Mouse (Mus musculus) hindlimb bud, embryonic 11.5 days (tissue): ENCODE data around the gene Hist1h3h.
A peak's percentile ranks its signal among the peaks of the same experiment; 100 is the strongest.

Experiments used
- DNase-seq: peaks from one replicate; pipeline ENCODE4 v3.0.0-alpha.2; 2012; ENCODE audit warnings: low read depth, low spot score; ENCODE audit errors: extremely low spot score

Hist1h3h gene

GRCm38 (mm10) chr13:21727948-21728572, 10.6 kb downstream of the Hist1h3h start:
- no peak for DNase-seq

GRCm38 (mm10) chr13:21729544-21729943, 12.1 kb downstream of the Hist1h3h start:
- DNase-seq = no peak

- DNase-seq = no peak
Observed at GRCm38 (mm10) chr13:21733466-21733865, 16.0 kb downstream of the Hist1h3h start.

- DNase-seq = peak; percentile 98
Observed at GRCm38 (mm10) chr13:21734010-21734905, 16.8 kb downstream of the Hist1h3h start.

GRCm38 (mm10) chr13:21734906-21735767, 17.7 kb downstream of the Hist1h3h start, which contains the start of gene Hist1h4j:
Hist1h4j (plus strand) TSS chr13:21735064.
- DNase-seq = peak; percentile 92

GRCm38 (mm10) chr13:21745006-21745405, 27.5 kb downstream of the Hist1h3h start:
- DNase-seq = no peak

DNA sequence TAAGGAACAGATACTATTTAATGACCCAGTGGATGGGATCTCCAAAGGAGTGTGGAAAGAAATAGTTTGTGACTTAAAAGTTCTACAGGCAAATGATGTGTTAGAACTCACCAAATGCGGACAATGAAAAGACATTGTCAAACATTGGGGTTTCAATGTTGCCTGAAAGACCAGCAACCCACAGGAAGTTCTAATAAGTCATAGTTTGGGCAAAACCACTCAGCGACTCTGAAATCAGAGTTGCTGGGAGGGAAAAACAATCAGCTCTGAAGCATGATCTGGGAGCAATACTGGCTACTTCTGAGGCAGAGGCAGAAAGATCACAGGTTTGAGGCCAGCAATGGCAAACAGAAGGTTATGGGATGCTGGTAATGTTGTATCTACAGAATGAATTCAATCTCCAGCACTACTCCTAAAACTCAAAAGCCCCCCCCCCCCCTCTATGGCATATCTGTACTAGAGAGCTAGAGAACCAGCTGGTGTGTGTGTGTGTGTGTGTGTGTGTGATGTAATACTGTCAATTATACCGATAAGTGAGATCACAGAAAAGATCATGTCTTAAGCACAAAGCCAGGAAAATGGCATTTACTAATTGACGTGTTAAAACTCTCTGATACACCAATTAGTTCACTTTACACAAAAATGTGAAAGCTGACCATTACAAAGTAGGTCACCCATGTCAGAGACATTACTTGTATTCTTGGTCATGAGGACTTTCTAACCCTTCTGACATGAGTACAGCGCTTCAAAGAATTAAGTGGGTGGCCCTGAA, 32.1 kb downstream of the Hist1h3h start:
- peak; percentile 69 for DNase-seq

DNA sequence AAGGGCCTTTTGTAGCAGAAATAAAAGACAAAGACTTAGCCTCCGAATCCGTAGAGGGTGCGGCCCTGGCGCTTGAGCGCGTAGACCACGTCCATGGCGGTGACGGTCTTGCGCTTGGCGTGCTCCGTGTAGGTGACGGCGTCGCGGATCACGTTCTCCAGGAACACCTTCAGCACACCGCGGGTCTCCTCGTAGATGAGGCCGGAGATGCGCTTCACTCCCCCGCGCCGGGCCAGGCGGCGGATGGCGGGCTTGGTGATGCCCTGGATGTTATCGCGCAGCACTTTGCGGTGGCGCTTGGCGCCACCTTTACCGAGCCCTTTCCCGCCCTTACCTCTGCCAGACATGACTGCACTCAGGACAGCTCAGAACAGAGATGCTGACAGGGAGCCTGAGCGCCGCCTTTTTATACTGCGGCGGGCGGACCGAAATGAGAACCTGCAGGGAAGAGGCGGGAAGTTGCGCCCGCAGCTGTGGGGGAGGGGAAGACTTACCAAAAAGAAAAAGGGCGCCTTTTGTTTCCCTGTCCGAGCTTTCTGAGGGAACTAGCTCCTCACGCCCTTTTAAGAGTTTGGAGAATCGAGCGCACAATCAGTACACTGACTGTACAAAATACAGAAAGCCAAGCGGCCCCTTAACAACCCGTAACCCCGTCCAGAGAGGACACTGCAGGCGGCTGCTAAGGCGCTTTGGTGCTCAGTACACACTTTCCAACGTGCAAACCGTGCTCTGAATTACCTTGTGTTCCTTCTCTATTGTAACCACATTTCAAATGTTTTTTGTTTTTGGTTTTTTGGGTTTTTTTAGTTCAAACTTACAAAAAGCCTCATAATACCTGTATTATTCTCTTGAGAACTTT, 32.9 kb downstream of the Hist1h3h start, which contains the start of gene Hist1h4k:
TSS of gene Hist1h4k (minus strand) at position 347 of the 859 bp plus-strand sequence.
- peak; percentile 64 for DNase-seq

GRCm38 (mm10) chr13:21751417-21751816, 34.0 kb downstream of the Hist1h3h start:
- no peak for DNase-seq

GRCm38 (mm10) chr13:21751827-21752226, 34.4 kb downstream of the Hist1h3h start:
- DNase-seq = no peak

GRCm38 (mm10) chr13:21752356-21752755, 34.9 kb downstream of the Hist1h3h start:
- no peak for DNase-seq

DNA sequence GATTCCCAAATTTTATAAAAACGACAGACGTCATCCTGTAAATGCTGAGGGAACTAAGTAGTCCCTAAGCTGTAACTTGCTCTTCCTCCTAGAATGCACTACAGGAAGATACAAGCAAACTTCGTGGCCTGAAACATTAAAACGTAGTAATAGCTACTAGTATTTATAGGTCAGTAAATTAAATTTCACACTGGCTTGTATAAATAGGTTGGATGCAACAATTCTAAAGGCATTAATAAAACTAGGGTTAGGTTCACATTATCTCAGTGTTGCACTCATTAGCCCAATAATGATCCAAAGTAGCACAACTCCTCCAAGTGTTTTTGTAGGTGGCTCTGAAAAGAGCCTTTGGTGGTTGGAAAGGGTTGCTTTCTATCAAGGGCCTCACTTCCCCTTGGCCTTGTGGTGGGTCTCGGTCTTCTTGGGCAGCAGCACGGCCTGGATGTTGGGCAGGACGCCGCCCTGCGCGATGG, 35.6 kb downstream of the Hist1h3h start:
- peak; percentile 58 for DNase-seq

DNA sequence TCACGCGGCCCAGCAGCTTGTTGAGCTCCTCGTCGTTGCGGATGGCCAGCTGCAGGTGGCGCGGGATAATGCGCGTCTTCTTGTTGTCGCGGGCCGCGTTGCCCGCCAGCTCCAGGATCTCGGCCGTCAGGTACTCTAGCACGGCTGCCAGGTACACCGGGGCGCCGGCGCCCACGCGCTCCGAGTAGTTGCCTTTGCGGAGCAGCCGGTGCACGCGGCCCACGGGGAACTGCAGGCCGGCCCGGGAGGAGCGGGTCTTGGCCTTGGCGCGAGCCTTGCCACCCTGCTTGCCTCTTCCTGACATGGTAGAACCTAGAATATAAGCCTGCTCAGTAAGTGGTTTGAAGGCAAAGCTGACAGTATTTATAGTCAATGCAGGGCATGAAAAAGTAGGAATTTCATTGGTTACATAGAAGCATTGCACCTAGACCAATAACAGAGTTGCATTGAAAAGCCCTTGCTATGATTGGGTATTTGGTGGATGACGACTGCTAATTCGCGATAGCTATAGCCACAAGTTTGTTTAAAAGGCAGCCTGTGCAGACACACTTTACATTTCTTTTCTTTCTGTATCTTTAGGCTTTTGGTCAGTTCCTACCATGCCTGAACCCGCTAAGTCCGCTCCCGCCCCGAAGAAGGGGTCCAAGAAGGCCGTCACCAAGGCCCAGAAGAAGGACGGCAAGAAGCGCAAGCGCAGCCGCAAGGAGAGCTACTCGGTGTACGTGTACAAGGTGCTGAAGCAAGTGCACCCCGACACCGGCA, 36.2 kb downstream of the Hist1h3h start, which contains the start of the genes Hist1h2ak and Hist1h2bn:
TSS of gene Hist1h2ak (minus strand) at position 304 of the 762 bp plus-strand sequence.
TSS of gene Hist1h2bn (plus strand) at position 600 of the 762 bp plus-strand sequence.
- peak; percentile 96 for DNase-seq

- peak; percentile 62 for DNase-seq
Observed at GRCm38 (mm10) chr13:21754294-21755001, 37.0 kb downstream of the Hist1h3h start.

DNA sequence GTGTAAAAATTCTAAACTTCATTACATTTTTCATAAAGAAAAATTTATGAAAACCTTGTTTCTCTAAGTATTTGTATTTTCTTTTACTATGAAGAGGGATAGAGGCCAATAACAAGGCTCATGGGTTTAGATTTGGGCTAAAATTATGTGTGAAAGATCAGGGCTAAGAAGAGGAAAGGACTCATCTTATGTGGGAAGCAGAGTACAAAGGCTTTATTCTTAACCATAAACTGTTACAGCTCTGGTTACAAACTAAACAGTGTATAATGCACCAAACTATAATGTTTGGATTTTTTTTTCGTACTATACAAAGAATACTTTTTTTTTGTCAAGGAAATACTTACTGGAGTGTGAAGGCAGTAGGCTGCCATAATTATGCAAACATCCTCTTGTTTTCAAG, 38.2 kb downstream of the Hist1h3h start:
- DNase-seq = no peak
